Mouse (Mus musculus) kidney, adult 2 months (tissue): ENCODE measurements around the gene Ccdc15. TPM values are rescaled to one million over a fixed set of nuclear protein-coding genes. Genes with fewer than 3 reads are reported as not detected.
A peak's percentile ranks its signal among the peaks of the same experiment; 100 is the strongest.

Source experiments
- DNase-seq: peaks from one replicate; pipeline ENCODE4 v3.0.0; 2021
- H3K27ac ChIP-seq: fragments of 200-500 bp; 2 replicates; pipeline ENCODE4 v1.5.1; 2012; ENCODE audit warnings: low read depth, low read length, control low read depth, inconsistent platforms; ENCODE audit not compliant: insufficient read depth
- H3K27me3 ChIP-seq: fragments of 200-500 bp; replicated peaks from 2 replicates; pipeline ENCODE4 v1.6.1; 2012; ENCODE audit warnings: mild to moderate bottlenecking, moderate library complexity, low read length, inconsistent platforms; ENCODE audit not compliant: control insufficient read depth, insufficient read depth
- H3K36me3 ChIP-seq: fragments of 200-500 bp; 2 replicates; pipeline ENCODE4 v1.6.1; 2012; ENCODE audit warnings: mild to moderate bottlenecking, moderate library complexity, low read length, inconsistent platforms; ENCODE audit not compliant: control insufficient read depth, insufficient read depth
- H3K4me1 ChIP-seq: fragments of 200-500 bp; 2 replicates; pipeline ENCODE4 v1.6.1; 2011; ENCODE audit warnings: low read length; ENCODE audit not compliant: control insufficient read depth, insufficient read depth
- H3K4me3 ChIP-seq: fragments of 200-500 bp; 2 replicates; pipeline ENCODE4 v1.5.1; 2011; ENCODE audit warnings: mild to moderate bottlenecking, low read depth, low read length, control low read depth; ENCODE audit not compliant: insufficient read depth
- CTCF ChIP-seq: fragments of 200-500 bp; conservative IDR thresholded peaks from 2 replicates; pipeline ENCODE4 v1.5.1; 2011; ENCODE audit warnings: low read depth, mild to moderate bottlenecking, control low read depth, low read length, moderate library complexity, mixed read lengths; ENCODE audit not compliant: insufficient read depth, insufficient read length
- POLR2A ChIP-seq: fragments of 200-500 bp; IDR thresholded peaks from one replicate; pipeline ENCODE4 v1.6.1; 2011; ENCODE audit warnings: low read depth, low read length, control low read depth
- WGBS: fragments of 180-500 bp; shearing (Covaris S2); methylation state at CpG from one replicate; pipeline ENCODE4 v1.1.7; 2018; 5-methylcytosine and 5-hydroxymethylcytosine counted together
- polyA plus RNA-seq: library from polyadenylated mRNA; depleted of rRNA; stranded (reverse); fragments of >200 nt; gene quantifications from 2 replicates; pipeline ENCODE4 v1.2.3, GENCODE M21; 2012; rRNA removed

The Ccdc15 gene
- polyA plus RNA-seq, 1 experiment, result 0.64 TPM

GRCm38 (mm10) chr9:37230486-37231195, 117.6 kb downstream of the Ccdc15 start:
- Histone ChIP-seq H3K4me1 (no peaks in the 10 kb centered on the region), H3K27me3 (no peaks in the 10 kb centered on the region), H3K27ac (no peak overlapping the region), H3K36me3 (no peaks in the 10 kb centered on the region), H3K4me3 (no peak overlapping the region)
- WGBS, result 92% methylated on average over 9 of the region's 9 CpGs
- TF ChIP-seq CTCF (no peak), POLR2A (no peak)
- DNase-seq, result no peak

- Histone ChIP-seq H3K4me3 (no peak overlapping the region), H3K4me1 (no peaks in the 10 kb centered on the region), H3K27ac (no peak overlapping the region), H3K27me3 (no peaks in the 10 kb centered on the region), H3K36me3 (no peaks in the 10 kb centered on the region)
- peak; percentile 72 for DNase-seq
- WGBS, result 0% methylated on average over 1 of the region's 1 CpGs
- TF ChIP-seq POLR2A (no peak), CTCF (peak; percentile 96)
Observed at GRCm38 (mm10) chr9:37229880-37230325, 118.3 kb downstream of the Ccdc15 start.

Other genes with a start within 250 kb of the Ccdc15 start
- gene Pknox2, start 201.0 kb downstream of the Ccdc15 start, polyA plus RNA-seq, result 7.1 and 8.2 TPM in 2 replicates
- 3.4 and 4.2 TPM in 2 replicates for gene Tmem218, start 140.2 kb downstream of the Ccdc15 start, polyA plus RNA-seq
- gene Slc37a2, start 92.7 kb downstream of the Ccdc15 start, polyA plus RNA-seq, result 2.5 and 2.6 TPM in 2 replicates
- gene Hepacam, start 18.9 kb upstream of the Ccdc15 start, polyA plus RNA-seq, result 0.03 and 0.09 TPM in 2 replicates
- gene Robo4, start 53.5 kb upstream of the Ccdc15 start, polyA plus RNA-seq, result 25.4 and 27.6 TPM in 2 replicates
- gene Robo3, start 84.8 kb upstream of the Ccdc15 start, polyA plus RNA-seq, result 14.4 and 18.7 TPM in 2 replicates
- 12.1 and 15.7 TPM in 2 replicates for gene Msantd2, start 140.9 kb upstream of the Ccdc15 start, polyA plus RNA-seq
- gene Esam, start 179.6 kb upstream of the Ccdc15 start, polyA plus RNA-seq, result 54.9 and 55.5 TPM in 2 replicates
- 7.6 and 9.1 TPM in 2 replicates for gene Vsig2, start 190.8 kb upstream of the Ccdc15 start, polyA plus RNA-seq
- 4.7 and 7.7 TPM in 2 replicates for gene Nrgn, start 204.5 kb upstream of the Ccdc15 start, polyA plus RNA-seq
- 17.8 and 18.3 TPM in 2 replicates for gene Siae, start 207.3 kb upstream of the Ccdc15 start, polyA plus RNA-seq